Mouse (Mus musculus): ENCODE data around the gene Kcnk10. TPM values are rescaled to one million over a fixed set of nuclear protein-coding genes. Genes with fewer than 3 reads are reported as not detected.

Gene Kcnk10
- total and polyA plus RNA-seq, 3 experiments = 2.4 to 7.5 (median 3.8) TPM

DNA sequence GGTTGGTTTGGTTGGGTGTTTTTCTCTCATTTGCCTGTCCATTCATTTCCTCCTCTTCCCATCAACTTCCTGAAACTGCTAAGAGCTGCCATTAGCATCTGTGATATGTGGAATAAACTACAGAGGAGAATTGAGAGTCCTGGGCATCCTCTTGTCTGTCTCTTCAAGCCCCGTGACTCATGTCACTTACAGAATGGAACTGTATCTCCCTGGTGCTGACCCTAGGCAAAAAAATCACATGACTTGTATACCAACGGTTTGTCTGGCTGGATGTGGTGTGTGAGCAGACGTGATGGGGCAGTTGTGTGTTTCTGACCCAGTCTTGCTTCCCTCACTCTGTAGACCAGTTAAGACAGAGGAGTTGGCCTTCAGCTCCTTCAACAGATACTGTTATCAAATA is 134.4 kb downstream of the Kcnk10 start:
- peaks cover 5 to 15% of the 10 kb centered on the region in 2 experiments; a peak in 3 of 4 replicates for H3K4me1 ChIP-seq (ENCODE audit: control insufficient read depth in 1 of 2, insufficient read depth in 2 of 2)
- H3K4me3 ChIP-seq (replicated peaks in 1 of 3; ENCODE audit: low read depth in 2 of 3, low read length in 2 of 3, poor library complexity in 1 of 3) = no peak overlapping the region
- H3K9me3 ChIP-seq (replicated peaks; ENCODE audit: low read length) = no peaks in the 10 kb centered on the region
- H3K27ac ChIP-seq (ENCODE audit: insufficient read depth, low read depth) = no peak overlapping the region
- dilution Hi-C loops (cut with MboI; ENCODE audit: extremely low pct_ligation_motif_present, extremely low pct_unique_long_range_greater_than_20kb, low sequenced_read_pairs) = no loop called here
- no peaks in the 10 kb centered on the region for H3K36me3 ChIP-seq (replicated peaks in 1 of 2; ENCODE audit: control insufficient read depth in 1 of 2, insufficient read depth in 1 of 2, low read length in 1 of 2)
- H3K79me2 ChIP-seq (replicated peaks; ENCODE audit: control insufficient read depth, extremely low read depth, insufficient read depth, poor library complexity, severe bottlenecking) = no peaks in the 10 kb centered on the region
- TF ChIP-seq KAT2A (IDR thresholded peaks at IDR 0.05; ENCODE audit: insufficient replicate concordance, low read length) (no peak), MEF2A (IDR thresholded peaks at IDR 0.05; ENCODE audit: borderline replicate concordance, low read depth, low read length) (no peak), MAZ (IDR thresholded peaks at IDR 0.05; ENCODE audit: low read depth, low read length) (no peak), MXI1 (IDR thresholded peaks at IDR 0.05; ENCODE audit: low read depth, low read length) (no peak), EP300 (IDR thresholded peaks at IDR 0.05; ENCODE audit: low read length) (peak; percentile 53), CTCF (conservative IDR thresholded peaks at IDR 0.05 in 1 of 2, IDR thresholded peaks at IDR 0.05 in 1 of 2; ENCODE audit: low read depth in 2 of 2, low read length in 2 of 2) (no peak), USF2 (conservative IDR thresholded peaks at IDR 0.05; ENCODE audit: low read depth, low read length) (no peak), ZKSCAN1 (IDR thresholded peaks at IDR 0.05; ENCODE audit: borderline replicate concordance, low read depth, low read length) (no peak), ETS1 (conservative IDR thresholded peaks at IDR 0.05; ENCODE audit: low read depth, low read length) (0 out of 2 replicates have a peak, but pooled peaks have one; percentile 8), SMC3 (IDR thresholded peaks at IDR 0.05; ENCODE audit: low read depth, low read length) (no peak), MAFK (IDR thresholded peaks at IDR 0.05; ENCODE audit: insufficient replicate concordance, low read length) (no peak), ZMIZ1 (IDR thresholded peaks at IDR 0.05; ENCODE audit: low read depth, low read length) (no peak), POLR2AphosphoS2 (IDR thresholded peaks at IDR 0.05; ENCODE audit: low read depth, low read length) (no peak), IRF4 (IDR thresholded peaks at IDR 0.05; ENCODE audit: low read depth, low read length) (no peak), SIN3A (IDR thresholded peaks at IDR 0.05; ENCODE audit: low read length) (no peak), NRF1 (IDR thresholded peaks at IDR 0.05; ENCODE audit: low read depth, low read length) (no peak), TBP (conservative IDR thresholded peaks at IDR 0.05; ENCODE audit: low read depth, low read length) (no peak), ELF1 (IDR thresholded peaks at IDR 0.05; ENCODE audit: low read depth, low read length) (no peak), BHLHE40 (IDR thresholded peaks at IDR 0.05; ENCODE audit: low read depth, low read length) (peak; percentile 62), HCFC1 (IDR thresholded peaks at IDR 0.05; ENCODE audit: low read depth, low read length) (no peak), JUN (IDR thresholded peaks at IDR 0.05; ENCODE audit: insufficient read depth, low read depth, low read length) (no peak), USF1 (IDR thresholded peaks at IDR 0.05; ENCODE audit: low read depth, low read length) (no peak), UBTF (IDR thresholded peaks at IDR 0.05; ENCODE audit: low read depth, low read length) (no peak)
- H3K4me2 ChIP-seq (ENCODE audit: insufficient read depth, low read depth, poor library complexity, severe bottlenecking) = no peak overlapping the region
- in situ Hi-C loops (cut with MboI; ENCODE audit: low pct_ligation_motif_present, low pct_unique_long_range_greater_than_20kb, low sequenced_read_pairs) = loop anchor here (25.0 kb wide), 1 partner anchor 231 kb away; no protein-coding TSS in a partner anchor
- H3K27me3 ChIP-seq (replicated peaks) = no peaks in the 10 kb centered on the region
- no peak for DNase-seq (ENCODE audit: extremely low read depth)
- H3K9ac ChIP-seq (ENCODE audit: insufficient read depth, low read depth) = no peak overlapping the region

All from CH12.LX (cell line).